In the genomic region with DNA sequence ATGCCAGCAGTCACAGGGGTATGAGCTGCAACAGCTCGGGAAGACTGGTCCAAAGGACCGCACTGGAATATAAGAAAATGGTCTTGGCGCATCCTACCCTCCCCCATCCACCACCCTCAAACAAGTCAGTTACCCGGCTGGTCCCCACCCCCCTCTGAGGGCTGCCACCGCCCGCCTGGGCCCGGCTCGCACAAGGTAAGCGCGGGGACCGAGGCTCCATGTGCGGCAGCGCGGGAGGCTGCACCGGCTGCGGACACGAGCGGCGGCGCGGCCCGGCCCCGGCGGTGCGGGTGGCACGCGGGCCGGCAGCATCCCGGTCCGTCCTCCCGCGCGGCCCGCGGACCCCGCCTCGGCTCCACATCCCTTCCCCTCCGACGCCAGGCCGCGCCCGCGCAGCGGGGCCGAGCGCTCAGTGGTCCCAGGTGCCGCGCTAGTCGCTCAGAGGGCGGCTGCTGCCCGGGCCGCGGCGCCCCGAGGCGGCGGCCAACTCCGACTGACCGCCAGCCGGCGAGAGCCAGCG, we compare ENCODE assay signal across 8 mouse cellular contexts. TPM values are rescaled to one million over a fixed set of nuclear protein-coding genes. Genes with fewer than 3 reads are reported as not detected.
DNase-seq lines count a peak whose midpoint lies in the region; ATAC-seq and TF ChIP-seq lines count a peak whose summit lies in the region.

No protein-coding gene starts in this region.

- peak overlapping the region; percentile 76 for H3K9ac ChIP-seq in intestine, postnatal 0 days (ENCODE audit: low read depth, low read length)
- H3K9ac ChIP-seq in liver, embryonic 13.5 days = peak overlapping the region; percentile 94

- no peaks in the 10 kb centered on the region for H3K9me3 ChIP-seq in intestine, postnatal 0 days (ENCODE audit: control insufficient read depth)
- no peaks in the 10 kb centered on the region for H3K9me3 ChIP-seq in liver, embryonic 13.5 days (replicated peaks)

- no peak for TF ChIP-seq CTCF in intestine, postnatal 0 days (IDR thresholded peaks at IDR 0.05; ENCODE audit: low read depth)

- peak overlapping the region; percentile 78 for H3K4me2 ChIP-seq in intestine, postnatal 0 days (replicated peaks; ENCODE audit: low read depth)
- peak overlapping the region; percentile 89 for H3K4me2 ChIP-seq in liver, embryonic 13.5 days

- DNase-seq in ovary, adult 18-20 months (ENCODE audit: low spot score) = peak; percentile 42
- DNase-seq in ovary, postnatal 14 days (ENCODE audit: low spot score) = no peak
- DNase-seq in cerebellum, adult 11-12 months = peak; percentile 74
- peak; percentile 53 to 65 for DNase-seq in frontal cortex, postnatal 10 days (ENCODE audit: low spot score in 2 of 2)
- peak; percentile 56 for DNase-seq in liver, embryonic 13.5 days
- peak; percentile 60 for DNase-seq in naive thymus-derived CD4-positive, alpha-beta T cell, adult 2 months (ENCODE audit: low read depth)
- DNase-seq in thymus, postnatal 36 days = peak; percentile 56 to 74

- H3K4me3 ChIP-seq in intestine, postnatal 0 days (ENCODE audit: low read depth, low read length) = peak overlapping the region; percentile 86
- peak overlapping the region; percentile 92 for H3K4me3 ChIP-seq in liver, embryonic 13.5 days (replicated peaks)

- peak overlapping the region; percentile 89 for H3K27ac ChIP-seq in intestine, postnatal 0 days (ENCODE audit: low read depth, low read length)
- peak overlapping the region; percentile 91 for H3K27ac ChIP-seq in liver, embryonic 13.5 days

- no peaks in the 10 kb centered on the region for H3K4me1 ChIP-seq in intestine, postnatal 0 days (replicated peaks; ENCODE audit: control insufficient read depth, insufficient read depth, low read length)
- peaks cover 39% of the 10 kb centered on the region for H3K4me1 ChIP-seq in liver, embryonic 13.5 days (replicated peaks)

- H3K27me3 ChIP-seq in intestine, postnatal 0 days (replicated peaks; ENCODE audit: control insufficient read depth, insufficient read depth, low read length) = no peaks in the 10 kb centered on the region
- H3K27me3 ChIP-seq in liver, embryonic 13.5 days = no peaks in the 10 kb centered on the region

- ATAC-seq in intestine, postnatal 0 days = peak; percentile 42
- ATAC-seq in liver, embryonic 13.5 days (ENCODE audit: low read depth) = peak; percentile 49

- no peaks in the 10 kb centered on the region for H3K36me3 ChIP-seq in intestine, postnatal 0 days (ENCODE audit: control insufficient read depth, insufficient read depth)
- peaks cover 2% of the 10 kb centered on the region; the same call in 1 of the 2 replicates for H3K36me3 ChIP-seq in liver, embryonic 13.5 days

- under 1% methylated on average over 56 of the region's 62 CpGs for WGBS in intestine, postnatal 0 days
- WGBS in liver, embryonic 13.5 days (ENCODE audit: insufficient replicate concordance) = under 1% methylated on average over 51 of the region's 62 CpGs

RNA-seq across cellular contexts. Expression of a gene that starts 0.5 kb away (rescaled TPM):
- polyA plus RNA-seq in intestine, postnatal 0 days (2015; fragmentation: Nextera tagmentation; extraction: Ambion mirVana) = 18.9 and 20.0 TPM in 2 replicates
- polyA plus RNA-seq in liver, embryonic 13.5 days (2015; fragmentation: Nextera tagmentation; extraction: Ambion mirVana) = 29.9 and 40.5 TPM in 2 replicates
